Mouse (Mus musculus) lung, postnatal 0 days (tissue): ENCODE results near the gene Ccdc134.

Experiments used
- CTCF ChIP-seq: IDR thresholded peaks from 2 replicates; pipeline ENCODE4 v1.5.1; 2016; ENCODE audit warnings: antibody characterized with exemption, mild to moderate bottlenecking
- EP300 ChIP-seq: IDR thresholded peaks from 2 replicates; pipeline ENCODE4 v1.6.1; 2016; ENCODE audit warnings: antibody characterized with exemption, mild to moderate bottlenecking, control low read depth

- TF ChIP-seq CTCF, result no peak
- no peak for TF ChIP-seq EP300
Measured at GRCm38 (mm10) chr15:82158243-82159035, 30.7 kb downstream of the Ccdc134 start.
